Mouse (Mus musculus) lung, postnatal 0 days (tissue): Measurements from ENCODE around the gene Fbxl18.

Experiments
- CTCF ChIP-seq: IDR thresholded peaks from 2 replicates; pipeline ENCODE4 v1.5.1; 2016; ENCODE audit warnings: antibody characterized with exemption, mild to moderate bottlenecking
- EP300 ChIP-seq: IDR thresholded peaks from 2 replicates; pipeline ENCODE4 v1.6.1; 2016; ENCODE audit warnings: antibody characterized with exemption, mild to moderate bottlenecking, control low read depth

- TF ChIP-seq EP300 = no peak
- TF ChIP-seq CTCF = no peak
Observed at GRCm38 (mm10) chr5:142905038-142905695, 9.9 kb upstream of the Fbxl18 start.
